ENCODE assay signal across 23 mouse cellular contexts in genomic region chr16:31313611-31314010, GRCm38 (mm10). TPM values are rescaled to one million over a fixed set of nuclear protein-coding genes. Genes with fewer than 3 reads are reported as not detected.
DNase-seq lines count a peak whose midpoint lies in the region; ATAC-seq lines count a peak whose summit lies in the region.
"Had no signal": no experiment of that assay in that cellular context is flagged by ENCODE, and none has a peak within 500 bp of the region (broad histone marks: within the 10 kb centered on the region; RNA-seq: fewer than 3 reads in every experiment).

No protein-coding gene starts in this region.

- no peak overlapping the region; the same call in 1 of the 2 replicates for H3K4me2 ChIP-seq in hindbrain, embryonic 12.5 days (replicated peaks)
- H3K4me2 ChIP-seq in embryonic facial prominence, embryonic 15.5 days (replicated peaks), result peak overlapping the region; percentile 35; the same call in 1 of the 2 replicates
- peak overlapping the region; percentile 24 for H3K4me2 ChIP-seq in limb, embryonic 15.5 days
- H3K4me2 ChIP-seq: forebrain, embryonic 15.5 days; hindbrain, embryonic 13.5 days; kidney, embryonic 15.5 days; liver, embryonic 15.5 days; midbrain, embryonic 12.5 days; neural tube, embryonic 13.5 days had no signal

- no peak for ATAC-seq in hindbrain, embryonic 12.5 days (ENCODE audit: low FRiP score)
- ATAC-seq in embryonic facial prominence, embryonic 15.5 days (ENCODE audit: insufficient number of reproducible peaks, low FRiP score, low TSS enrichment, low read depth), result no peak
- ATAC-seq in limb, embryonic 15.5 days (ENCODE audit: insufficient number of reproducible peaks, low FRiP score, low TSS enrichment, low read depth), result no peak
- ATAC-seq: forebrain, embryonic 15.5 days; intestine, embryonic 16.5 days had no signal

- H3K27ac ChIP-seq in hindbrain, embryonic 10.5 days, result peak overlapping the region; percentile 69; the same call in 1 of the 2 replicates
- no peak overlapping the region for H3K27ac ChIP-seq in hindbrain, embryonic 12.5 days
- H3K27ac ChIP-seq in embryonic facial prominence, embryonic 15.5 days (replicated peaks), result peak overlapping the region; percentile 94
- H3K27ac ChIP-seq in limb, embryonic 15.5 days, result peak overlapping the region; percentile 82
- H3K27ac ChIP-seq: forebrain, embryonic 15.5 days; hindbrain, embryonic 13.5 days; kidney, embryonic 15.5 days; liver, embryonic 15.5 days; macrophage; midbrain, embryonic 12.5 days; neural tube, embryonic 13.5 days had no signal

- H3K36me3 ChIP-seq in hindbrain, embryonic 10.5 days, result no peaks in the 10 kb centered on the region
- no peaks in the 10 kb centered on the region for H3K36me3 ChIP-seq in hindbrain, embryonic 12.5 days
- H3K36me3 ChIP-seq in embryonic facial prominence, embryonic 15.5 days, result no peaks in the 10 kb centered on the region
- no peaks in the 10 kb centered on the region for H3K36me3 ChIP-seq in limb, embryonic 15.5 days
- H3K36me3 ChIP-seq: forebrain, embryonic 15.5 days; hindbrain, embryonic 13.5 days; kidney, embryonic 15.5 days; liver, embryonic 15.5 days; midbrain, embryonic 12.5 days; neural tube, embryonic 13.5 days had no signal

- no peaks in the 10 kb centered on the region for H3K27me3 ChIP-seq in hindbrain, embryonic 10.5 days (ENCODE audit: insufficient read depth, poor library complexity, severe bottlenecking)
- no peaks in the 10 kb centered on the region for H3K27me3 ChIP-seq in hindbrain, embryonic 12.5 days
- no peaks in the 10 kb centered on the region for H3K27me3 ChIP-seq in embryonic facial prominence, embryonic 15.5 days
- H3K27me3 ChIP-seq in limb, embryonic 15.5 days, result no peaks in the 10 kb centered on the region
- H3K27me3 ChIP-seq: CH12.LX; forebrain, embryonic 15.5 days; hindbrain, embryonic 13.5 days; kidney, embryonic 15.5 days; liver, embryonic 15.5 days; midbrain, embryonic 12.5 days; neural tube, embryonic 13.5 days had no signal

- H3K4me1 ChIP-seq in hindbrain, embryonic 10.5 days (replicated peaks), result peaks cover 48% of the 10 kb centered on the region
- peaks cover 20% of the 10 kb centered on the region for H3K4me1 ChIP-seq in hindbrain, embryonic 12.5 days
- peaks cover 41% of the 10 kb centered on the region for H3K4me1 ChIP-seq in embryonic facial prominence, embryonic 15.5 days
- peaks cover 35% of the 10 kb centered on the region for H3K4me1 ChIP-seq in limb, embryonic 15.5 days
- H3K4me1 ChIP-seq: forebrain, embryonic 15.5 days; liver, embryonic 15.5 days had no signal

- H3K9ac ChIP-seq in hindbrain, embryonic 12.5 days, result no peak overlapping the region
- no peak overlapping the region for H3K9ac ChIP-seq in embryonic facial prominence, embryonic 15.5 days
- no peak overlapping the region for H3K9ac ChIP-seq in limb, embryonic 15.5 days
- H3K9ac ChIP-seq: forebrain, embryonic 15.5 days; hindbrain, embryonic 13.5 days; kidney, embryonic 15.5 days; liver, embryonic 15.5 days; midbrain, embryonic 12.5 days; neural tube, embryonic 13.5 days had no signal

- no peak overlapping the region for H3K4me3 ChIP-seq in hindbrain, embryonic 10.5 days
- H3K4me3 ChIP-seq in hindbrain, embryonic 12.5 days, result no peak overlapping the region
- peak overlapping the region; percentile 19 for H3K4me3 ChIP-seq in embryonic facial prominence, embryonic 15.5 days (replicated peaks)
- H3K4me3 ChIP-seq in limb, embryonic 15.5 days, result peak overlapping the region; percentile 10; the same call in 1 of the 2 replicates
- H3K4me3 ChIP-seq: erythroblast, embryonic 14.5 days; forebrain, embryonic 15.5 days; hindbrain, embryonic 13.5 days; kidney, embryonic 15.5 days; liver, embryonic 15.5 days; midbrain, embryonic 12.5 days; neural tube, embryonic 13.5 days had no signal

- no peaks in the 10 kb centered on the region for H3K9me3 ChIP-seq in hindbrain, embryonic 10.5 days
- H3K9me3 ChIP-seq in hindbrain, embryonic 12.5 days (replicated peaks), result no peaks in the 10 kb centered on the region
- H3K9me3 ChIP-seq in embryonic facial prominence, embryonic 15.5 days (replicated peaks), result no peaks in the 10 kb centered on the region
- H3K9me3 ChIP-seq in limb, embryonic 15.5 days, result no peaks in the 10 kb centered on the region
- H3K9me3 ChIP-seq: forebrain, embryonic 15.5 days; hindbrain, embryonic 13.5 days; kidney, embryonic 15.5 days; liver, embryonic 15.5 days; midbrain, embryonic 12.5 days; neural tube, embryonic 13.5 days had no signal

- no peak for DNase-seq in hindbrain, embryonic 10.5 days (ENCODE audit: low spot score)
- peak; percentile 62 for DNase-seq in embryo, embryonic 11 days
- no peak for DNase-seq in urinary bladder, postnatal 36 days (ENCODE audit: low spot score in 2 of 2)
- no peak for DNase-seq in spleen, postnatal 4 days (ENCODE audit: low spot score in 2 of 2)
- no peak for DNase-seq in layer of hippocampus, adult 8-10 months (ENCODE audit: low spot score in 2 of 2)
- DNase-seq: cerebellum, adult 2 months; cerebellum, postnatal 36 days; right cerebral cortex, postnatal 25 days; thymus, adult 2 months had no signal

- WGBS in hindbrain, embryonic 10.5 days, result 57% methylated on average over 2 of the region's 2 CpGs
- 53% methylated on average over 2 of the region's 2 CpGs for WGBS in hindbrain, embryonic 12.5 days
- 35% methylated on average over 2 of the region's 2 CpGs for WGBS in embryonic facial prominence, embryonic 15.5 days
- 24% methylated on average over 2 of the region's 2 CpGs for WGBS in limb, embryonic 15.5 days

RNA-seq across cellular contexts. Expression of gene Apod, which starts 1.0 kb away (rescaled TPM):
- polyA plus RNA-seq in hindbrain, embryonic 10.5 days (2016; fragmentation: Nextera tagmentation; extraction: Ambion mirVana), result 18.0 and 41.8 TPM in 2 replicates
- 76.2 and 93.8 TPM in 2 replicates for polyA plus RNA-seq in hindbrain, embryonic 12.5 days (2016; fragmentation: Nextera tagmentation; extraction: Ambion mirVana)
- polyA plus RNA-seq in embryonic facial prominence, embryonic 15.5 days (2015; fragmentation: Nextera tagmentation; extraction: Ambion mirVana), result 89.9 and 96.7 TPM in 2 replicates
- 91.2 and 97.6 TPM in 2 replicates for polyA plus RNA-seq in limb, embryonic 15.5 days (2015; fragmentation: Nextera tagmentation; extraction: Ambion mirVana)
- 100 to 1,000 TPM; 167 to 280 (median 203) TPM for total RNA-seq in layer of hippocampus, adult 8-10 months (2022)
- total RNA-seq: MEL had no signal
- polyA plus RNA-seq: erythroblast, embryonic 14.5 days; liver, embryonic 15.5 days had no signal

RNA-seq across cellular contexts. Expression of gene Ppp1r2, which starts 38.5 kb away (rescaled TPM):
- 99.2 and 99.9 TPM in 2 replicates for polyA plus RNA-seq in hindbrain, embryonic 10.5 days (2016; fragmentation: Nextera tagmentation; extraction: Ambion mirVana)
- 101 and 108 TPM in 2 replicates for polyA plus RNA-seq in hindbrain, embryonic 12.5 days (2016; fragmentation: Nextera tagmentation; extraction: Ambion mirVana)
- polyA plus RNA-seq in embryonic facial prominence, embryonic 15.5 days (2015; fragmentation: Nextera tagmentation; extraction: Ambion mirVana), result 90.6 and 92.1 TPM in 2 replicates
- 88.9 and 98.3 TPM in 2 replicates for polyA plus RNA-seq in limb, embryonic 15.5 days (2015; fragmentation: Nextera tagmentation; extraction: Ambion mirVana)
- total RNA-seq in layer of hippocampus, adult 8-10 months (2022), result 10 to 100 TPM; 87.5 to 93.4 (median 90.2) TPM

Comparison
In these comparisons a context has a peak if more than half of its experiments do, and no peak if none do; other contexts are left out.
1. H3K4me3 ChIP-seq: peak in embryonic facial prominence, embryonic 15.5 days (single experiment) and limb, embryonic 15.5 days (single experiment); none in hindbrain, embryonic 10.5 days (single experiment) and hindbrain, embryonic 12.5 days (single experiment).